Mouse (Mus musculus): ENCODE measurements around the gene Gucy2d.

Gene Gucy2d

DNA sequence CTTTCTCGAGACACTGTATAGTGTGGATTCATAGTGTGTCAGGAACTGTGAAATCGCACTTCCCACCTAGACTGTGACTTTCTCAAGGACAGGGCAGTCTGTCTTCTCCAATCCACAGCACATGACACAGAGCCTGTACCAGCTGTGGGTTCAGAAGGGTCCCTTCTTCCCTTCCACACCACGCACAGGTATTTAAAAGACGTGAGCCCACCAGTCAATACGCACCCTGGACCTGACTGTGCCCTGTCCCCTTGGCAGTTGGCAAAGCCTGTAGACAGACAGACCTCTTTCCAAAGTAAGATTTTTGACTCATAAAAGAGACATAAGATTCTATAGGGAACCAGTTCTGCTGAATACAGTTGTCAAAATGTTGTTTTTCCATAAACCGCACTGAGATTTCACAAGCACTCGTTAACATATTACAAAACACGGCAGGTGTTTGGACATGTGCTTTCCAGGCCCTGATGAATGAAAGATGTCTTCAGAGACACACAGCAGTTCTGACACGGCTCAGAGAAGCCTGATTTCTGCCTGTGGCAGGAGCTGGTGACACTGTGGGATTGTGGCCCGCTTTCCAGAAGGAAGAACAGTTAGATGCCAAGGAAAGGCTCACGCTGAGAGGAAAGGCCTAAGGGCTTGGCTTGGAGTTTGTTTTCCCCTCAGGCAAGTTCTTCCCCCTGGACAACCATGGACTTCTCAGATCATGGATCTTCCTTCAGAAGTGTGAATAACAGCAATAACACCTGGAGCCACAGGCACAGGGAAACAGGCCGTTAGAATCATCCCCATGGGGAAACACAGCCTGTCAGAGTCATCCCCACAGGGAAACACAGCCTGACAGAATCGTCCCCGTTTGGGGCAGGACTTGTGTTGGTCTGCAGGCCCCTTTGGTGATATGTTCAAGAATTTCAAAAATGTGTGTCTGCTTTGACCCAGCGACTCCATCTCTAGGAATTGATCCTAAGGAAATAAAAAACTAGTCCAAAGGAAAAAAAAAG lies 71.0 kb downstream of the Gucy2d start:
- in situ Hi-C loops (cut with MboI, MseI), result no loop called here

GRCm38 (mm10) chr7:98513251-98513650 lies 73.0 kb downstream of the Gucy2d start:
- in situ Hi-C loops (cut with MboI, MseI), result no loop called here

- in situ Hi-C loops (cut with MboI, MseI), result no loop called here
Observed at GRCm38 (mm10) chr7:98522576-98522975, 82.4 kb downstream of the Gucy2d start.

- in situ Hi-C loops (cut with MboI, MseI), result no loop called here
Observed at GRCm38 (mm10) chr7:98523070-98523812, 83.0 kb downstream of the Gucy2d start.

DNA sequence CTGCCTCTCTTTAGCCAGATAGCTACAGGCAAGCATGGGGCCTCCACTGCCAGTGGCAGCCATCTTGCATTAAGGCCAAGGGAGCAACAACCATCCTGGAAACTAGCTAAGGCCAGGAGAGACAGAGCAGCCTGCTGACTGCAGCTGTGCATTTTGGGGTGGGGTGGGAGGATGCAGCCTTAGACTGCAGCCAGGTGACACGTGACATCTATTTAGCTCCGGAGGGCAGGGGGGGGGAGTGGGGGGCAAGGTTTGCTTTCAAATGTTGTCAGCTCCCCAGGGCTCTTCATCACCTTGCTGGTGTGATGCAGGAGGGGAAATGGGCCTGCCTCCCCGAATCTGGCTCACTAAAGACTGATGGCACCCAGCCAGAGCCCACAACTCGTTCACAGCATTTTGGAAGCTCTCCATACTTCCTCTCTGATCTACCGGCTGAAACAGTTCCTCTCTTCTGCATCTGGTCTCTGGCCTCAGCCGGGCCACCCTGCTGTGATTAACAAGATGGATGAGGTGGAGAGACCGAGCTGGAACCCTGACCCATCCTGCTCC lies 83.7 kb downstream of the Gucy2d start:
- in situ Hi-C loops (cut with MboI, MseI), result no loop called here

GRCm38 (mm10) chr7:98524401-98524800 lies 84.2 kb downstream of the Gucy2d start:
- in situ Hi-C loops (cut with MboI, MseI), result no loop called here

DNA sequence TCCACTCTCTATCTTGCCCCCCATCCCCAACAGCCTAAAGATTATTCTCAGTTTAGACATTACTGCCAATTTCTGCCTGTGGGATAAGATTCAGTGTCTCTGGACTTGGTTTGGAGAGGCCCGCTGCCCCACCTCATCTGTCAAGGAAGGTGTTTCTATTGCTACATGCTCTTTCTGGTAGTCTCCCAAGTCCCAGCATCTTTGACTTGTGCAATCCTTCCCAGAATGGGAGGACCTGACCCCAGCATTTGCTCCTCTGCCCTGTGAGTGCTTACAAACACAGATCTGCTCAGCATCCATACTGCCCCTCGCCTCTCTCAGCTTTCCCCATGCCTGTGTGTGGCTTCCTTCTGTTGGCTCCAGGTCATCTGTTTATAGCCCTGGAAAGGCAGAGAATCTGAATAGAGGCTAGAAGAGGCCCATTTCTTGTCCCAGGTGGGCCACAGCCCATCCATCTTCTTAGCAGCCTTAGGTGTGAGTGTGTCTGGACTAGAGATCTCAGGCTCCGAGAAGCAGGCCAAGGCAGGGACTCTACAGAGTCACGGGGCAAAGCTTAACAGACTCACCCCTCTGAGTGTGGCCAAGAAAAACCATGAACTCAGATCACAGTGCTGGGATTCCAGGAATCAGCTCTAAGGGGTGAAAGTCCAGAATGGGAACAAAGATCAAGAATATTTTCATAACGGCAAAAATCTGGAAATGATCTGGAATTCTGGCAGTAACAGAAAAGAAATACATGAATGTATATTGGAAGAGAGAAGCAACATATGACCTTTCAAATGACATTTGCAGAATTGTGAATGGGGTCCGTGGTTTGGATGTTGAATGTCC lies 84.9 kb downstream of the Gucy2d start:
- in situ Hi-C loops (cut with MboI, MseI), result no loop called here

Measured in T-helper 1 cell (primary cell).